Mouse (Mus musculus): ENCODE results near the gene Foxk1.

Foxk1 gene

DNA sequence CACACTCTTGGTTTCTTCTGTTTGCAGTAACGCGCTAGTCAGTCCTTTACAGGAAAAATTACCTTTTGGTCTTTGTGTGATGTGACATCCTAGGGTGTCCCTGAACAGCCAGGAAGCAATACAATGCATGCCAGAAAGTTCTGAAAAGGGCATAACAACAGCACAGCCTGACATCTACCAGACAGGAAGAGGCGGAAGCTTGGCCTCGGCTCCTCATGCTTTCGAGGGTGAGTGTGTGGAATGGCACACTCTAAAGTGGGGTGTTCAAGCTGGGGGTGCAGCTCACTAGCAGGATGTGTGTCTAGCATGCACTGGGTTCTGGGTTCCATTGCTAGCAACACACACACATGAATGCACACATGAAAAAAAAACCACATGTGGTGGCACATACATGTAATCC lies 9.6 kb upstream of the Foxk1 start:
- DNase-seq, result no peak

DNA sequence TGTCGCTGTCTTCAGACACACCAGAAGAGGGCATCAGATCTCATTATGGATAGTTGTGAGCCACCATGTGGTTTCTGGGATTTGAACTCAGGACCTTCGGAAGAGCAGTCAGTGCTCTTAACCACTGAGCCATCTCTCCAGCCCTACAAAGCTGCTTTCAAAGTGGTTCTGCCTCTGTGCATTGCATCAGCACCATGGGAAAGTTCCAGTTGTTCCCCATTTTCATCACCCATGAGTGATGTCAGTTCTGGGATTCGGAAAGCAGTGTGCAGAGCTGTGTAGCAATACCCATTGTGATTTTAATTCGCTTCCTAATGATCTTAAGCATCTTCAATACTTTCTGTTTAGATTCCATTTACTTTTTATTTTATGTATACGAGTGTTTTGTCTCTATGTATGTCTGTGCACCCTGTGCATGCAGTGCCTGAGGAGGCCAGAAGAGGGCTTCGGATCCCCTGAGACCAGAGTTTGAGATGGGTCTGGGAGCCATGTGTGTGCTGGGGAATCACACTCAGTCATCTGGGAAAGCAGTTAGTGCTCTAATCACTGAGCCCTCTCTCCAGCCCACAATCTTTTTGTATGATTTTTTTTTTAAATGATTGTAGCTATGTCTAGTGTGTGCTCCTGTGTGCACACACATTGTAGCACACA lies 6.6 kb upstream of the Foxk1 start:
- no peak for DNase-seq

DNA sequence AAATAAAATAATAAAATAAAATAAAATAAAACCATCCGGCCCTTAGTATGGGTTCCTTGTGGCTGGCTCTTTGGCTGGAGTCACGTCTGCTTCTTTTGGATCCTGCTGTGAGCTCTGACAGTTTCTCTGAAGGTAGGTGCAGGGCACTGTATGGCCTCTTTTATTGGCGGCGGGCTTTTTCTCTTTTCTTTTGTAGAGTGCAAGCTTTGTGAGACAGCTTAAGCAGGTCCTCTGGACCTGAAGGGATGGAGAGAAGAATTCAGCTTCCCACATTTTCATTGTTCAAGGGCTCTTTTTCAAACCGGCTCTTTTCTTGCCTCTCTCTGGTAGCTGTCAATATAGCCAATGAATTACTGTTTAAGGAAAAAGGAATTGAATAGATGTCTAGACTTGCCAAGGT lies 5.4 kb upstream of the Foxk1 start:
- no peak for DNase-seq

DNA sequence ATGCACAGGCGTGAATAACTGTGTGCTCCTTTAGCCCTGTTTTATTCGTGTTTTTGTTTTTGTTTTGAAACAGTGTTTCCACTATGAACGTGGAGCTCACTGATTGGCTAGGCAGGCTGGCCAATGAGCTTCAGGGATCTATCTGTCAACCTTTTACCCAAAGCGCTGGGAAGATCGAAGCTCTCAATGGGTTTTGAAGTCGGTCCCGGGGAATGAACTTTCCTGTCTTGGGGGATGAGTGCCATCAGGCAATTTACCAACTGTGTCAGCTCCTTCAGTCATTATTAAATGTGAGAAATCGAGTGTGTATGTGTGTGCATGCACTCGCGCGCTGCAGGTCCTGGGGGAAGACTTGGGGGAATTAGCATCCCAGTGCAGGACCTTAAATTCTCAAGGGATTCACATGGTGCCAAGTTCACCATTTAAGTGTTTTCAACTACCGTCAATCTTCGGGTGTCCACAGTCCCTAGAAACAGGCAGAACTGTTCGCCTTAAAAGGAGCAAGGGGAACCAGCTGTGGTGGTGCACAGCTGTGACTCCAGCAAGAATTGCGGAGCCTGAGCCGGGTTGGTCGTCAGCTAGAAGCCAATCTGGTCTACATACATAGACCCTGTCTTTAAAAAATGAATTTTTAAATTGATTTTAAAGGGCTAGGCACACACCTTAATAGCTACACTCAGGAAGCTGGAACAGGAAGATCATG lies 965 bp upstream of the Foxk1 start:
- DNase-seq, result no peak

DNA sequence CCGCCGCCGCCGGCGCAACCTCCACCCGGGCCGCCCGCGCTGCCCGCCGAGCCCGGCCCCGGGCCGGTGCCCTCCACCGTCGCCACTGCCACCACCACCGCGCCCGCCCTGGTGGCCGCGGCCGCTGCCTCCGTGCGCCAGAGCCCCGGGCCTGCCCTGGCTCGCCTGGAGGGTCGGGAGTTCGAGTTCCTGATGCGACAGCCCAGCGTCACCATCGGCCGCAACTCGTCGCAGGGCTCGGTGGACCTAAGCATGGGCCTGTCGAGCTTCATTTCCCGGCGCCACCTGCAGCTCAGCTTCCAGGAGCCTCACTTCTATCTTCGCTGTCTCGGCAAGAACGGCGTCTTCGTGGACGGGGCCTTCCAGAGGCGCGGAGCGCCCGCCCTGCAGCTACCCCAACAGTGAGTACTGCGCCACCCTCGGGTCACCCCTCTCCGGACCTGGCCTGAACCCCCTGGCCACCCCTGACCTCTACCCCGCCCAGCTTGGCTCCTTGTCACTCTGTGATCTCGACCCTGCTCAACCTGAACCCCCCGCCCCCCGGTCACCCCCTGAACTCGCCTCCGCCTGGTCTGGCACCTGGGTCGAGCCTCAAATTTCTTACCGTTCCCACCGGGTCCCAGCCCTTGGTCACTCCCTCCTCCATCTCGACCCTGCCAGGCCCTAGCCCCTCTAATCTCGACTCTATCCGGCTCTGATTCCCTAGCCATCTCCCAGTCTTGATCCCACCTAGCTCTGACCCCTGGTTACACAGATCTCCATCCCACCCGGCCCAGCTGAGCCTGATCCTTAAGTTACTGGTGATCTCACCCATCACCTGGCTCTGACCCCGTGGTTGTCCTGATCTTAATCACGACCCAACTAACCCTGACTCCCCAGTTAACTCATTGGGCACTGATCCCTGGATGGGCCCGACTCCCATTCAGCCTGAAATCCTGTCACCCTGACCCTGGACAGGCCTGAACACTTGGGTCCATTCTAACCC lies 636 bp downstream of the Foxk1 start:
- peak; percentile 45 to 46 for DNase-seq

DNA sequence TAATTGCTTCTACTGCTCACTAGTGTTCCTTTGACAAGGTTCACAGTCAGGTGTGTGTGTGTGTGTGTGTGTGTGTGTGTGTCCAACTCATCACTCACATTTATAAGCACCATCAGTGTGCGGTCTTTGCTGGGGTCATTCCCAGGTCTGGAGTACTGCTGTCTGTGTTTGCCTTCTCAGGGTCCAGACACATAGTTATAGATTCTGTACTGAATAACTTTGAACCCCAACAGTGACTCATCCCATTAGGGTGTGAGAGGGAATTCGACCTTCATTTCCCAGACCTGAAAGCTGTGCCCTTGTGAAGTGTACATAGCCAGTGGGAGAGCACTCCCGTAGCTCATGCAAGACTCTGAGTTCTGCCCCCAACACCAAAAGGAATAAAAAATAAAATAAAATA lies 2.4 kb downstream of the Foxk1 start:
- DNase-seq, result no peak

DNA sequence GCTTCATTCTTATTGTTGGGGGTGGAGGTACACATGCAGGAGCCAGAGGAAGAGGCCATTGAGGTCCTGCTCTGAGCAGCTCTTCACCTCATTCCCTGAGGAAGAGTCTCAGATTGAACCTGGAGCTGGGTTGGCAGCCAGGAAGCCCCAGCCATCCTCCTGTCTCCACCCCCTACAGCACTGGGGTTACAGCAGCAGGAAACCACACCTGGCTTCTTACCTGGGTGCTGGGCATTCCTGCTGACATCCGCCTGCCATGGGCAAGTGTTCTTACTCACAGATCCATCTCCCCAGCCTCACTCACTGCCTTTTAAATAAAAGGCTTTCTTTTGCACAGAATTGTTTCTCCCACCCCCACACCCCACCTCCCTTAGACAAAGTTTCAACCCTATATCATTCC lies 3.0 kb downstream of the Foxk1 start:
- DNase-seq, result no peak

DNA sequence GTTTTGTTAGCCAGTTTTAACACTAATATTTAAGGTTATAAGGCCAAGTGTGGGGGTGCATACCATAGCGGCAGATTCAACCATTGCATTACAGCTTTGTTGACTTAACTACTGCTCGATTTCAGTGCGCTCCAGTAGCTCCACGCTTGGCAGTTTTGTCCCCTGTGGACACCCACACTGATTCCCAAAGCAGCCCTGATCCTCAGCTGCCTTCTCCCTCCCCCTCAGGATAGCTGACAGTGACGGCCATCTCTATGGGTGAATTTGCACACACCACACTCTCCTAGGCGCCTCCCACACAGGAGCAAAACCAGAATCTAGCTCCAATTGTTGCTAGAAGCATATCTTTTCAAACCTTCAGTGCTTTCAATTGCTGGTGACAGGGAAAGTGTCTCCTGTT lies 4.1 kb downstream of the Foxk1 start:
- DNase-seq, result no peak

DNA sequence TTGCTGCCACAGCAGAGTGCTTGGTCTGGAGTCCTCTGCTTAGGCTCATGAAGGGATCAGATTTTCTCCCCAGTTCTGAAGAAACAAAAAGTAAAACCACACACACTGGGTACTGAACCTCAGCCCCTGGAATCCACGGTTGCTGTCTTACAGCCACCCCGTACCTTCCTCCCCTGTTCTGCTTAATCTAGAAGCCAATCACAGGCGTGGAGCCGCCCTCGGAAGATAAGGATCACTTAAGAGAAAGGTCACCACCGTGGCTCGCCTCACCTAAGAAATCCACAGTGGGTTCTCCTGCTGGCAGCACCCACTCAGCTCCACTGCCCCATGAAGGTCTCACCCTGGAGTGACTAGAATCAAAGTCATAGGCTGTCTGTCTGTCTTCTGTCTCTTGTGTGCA lies 5.1 kb downstream of the Foxk1 start:
- no peak for DNase-seq

DNA sequence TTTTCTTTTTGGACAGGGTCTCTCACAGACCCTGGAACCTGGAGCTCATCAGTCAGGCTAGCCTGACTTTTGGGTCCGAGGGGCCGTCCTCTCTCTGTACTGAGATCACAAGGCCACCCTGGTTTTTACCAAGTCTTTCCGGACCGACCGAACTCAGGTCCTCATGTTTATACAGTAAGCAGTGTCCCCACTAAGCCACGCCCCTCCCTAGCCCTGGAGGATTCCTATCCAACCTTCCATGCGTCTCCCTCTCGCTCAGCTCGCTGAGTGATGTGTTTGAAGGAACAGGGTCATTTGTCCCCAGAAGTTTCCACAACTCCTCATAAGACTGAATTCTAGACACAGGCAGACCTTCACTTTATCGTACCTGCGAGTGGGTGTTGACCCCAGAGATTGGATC lies 5.6 kb downstream of the Foxk1 start:
- DNase-seq, result no peak

DNA sequence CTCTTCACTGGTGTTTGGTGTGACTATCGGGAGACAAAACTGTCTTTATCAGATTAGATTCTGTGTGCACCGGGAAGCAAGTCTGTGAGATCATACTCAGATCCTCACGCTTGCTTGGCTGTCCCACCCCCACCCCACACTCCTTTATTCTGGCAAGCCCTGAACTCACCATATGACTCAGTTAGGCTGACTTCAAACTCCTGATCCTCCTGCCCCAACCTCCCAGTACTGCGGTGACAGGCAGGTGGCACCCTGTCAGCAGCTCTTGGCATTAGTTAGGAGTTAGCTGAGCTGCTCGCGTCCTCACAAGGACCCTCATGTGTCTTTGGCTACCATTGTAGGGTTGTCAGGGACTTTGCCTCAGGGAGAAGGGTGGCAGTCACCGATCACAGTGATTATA lies 6.1 kb downstream of the Foxk1 start:
- DNase-seq, result no peak

DNA sequence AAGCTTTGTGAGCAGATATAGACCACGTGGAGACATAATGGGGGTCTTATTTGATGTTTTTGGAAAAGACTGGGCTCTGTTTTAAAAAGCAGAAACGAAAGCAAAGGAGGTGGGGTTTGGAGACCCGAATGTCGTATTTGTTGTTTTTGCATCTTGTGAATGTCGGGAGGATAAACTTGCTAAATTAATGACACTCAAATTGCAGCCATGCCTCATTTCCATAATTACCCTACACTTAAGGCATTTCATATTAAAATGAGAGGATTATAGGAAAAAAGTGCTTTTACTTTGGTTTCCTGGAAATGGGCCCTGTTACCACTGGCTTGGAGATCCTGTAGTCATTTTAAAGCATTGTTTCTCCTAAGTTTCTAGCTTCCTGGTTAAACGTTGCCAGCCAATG lies 7.9 kb downstream of the Foxk1 start:
- DNase-seq, result no peak

DNA sequence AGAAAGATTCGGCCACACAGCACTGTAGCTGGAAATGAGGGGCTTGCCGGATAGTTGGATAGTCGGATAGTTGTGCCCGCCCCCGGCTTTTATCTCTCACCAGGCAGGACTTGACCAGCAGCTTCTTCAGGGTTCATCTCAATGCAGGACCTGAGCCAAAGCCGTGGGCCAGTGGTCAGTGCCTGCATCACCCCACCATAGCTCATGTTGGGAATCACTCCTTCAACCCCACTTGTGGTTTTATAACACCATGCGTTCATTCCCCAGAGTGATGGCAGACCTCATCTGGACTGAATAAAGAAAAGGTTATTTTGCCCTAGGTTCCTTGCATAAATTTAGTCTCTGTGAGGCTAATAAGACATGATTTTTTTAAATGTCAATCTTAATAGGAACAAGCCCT lies 9.1 kb downstream of the Foxk1 start:
- no peak for DNase-seq

DNA sequence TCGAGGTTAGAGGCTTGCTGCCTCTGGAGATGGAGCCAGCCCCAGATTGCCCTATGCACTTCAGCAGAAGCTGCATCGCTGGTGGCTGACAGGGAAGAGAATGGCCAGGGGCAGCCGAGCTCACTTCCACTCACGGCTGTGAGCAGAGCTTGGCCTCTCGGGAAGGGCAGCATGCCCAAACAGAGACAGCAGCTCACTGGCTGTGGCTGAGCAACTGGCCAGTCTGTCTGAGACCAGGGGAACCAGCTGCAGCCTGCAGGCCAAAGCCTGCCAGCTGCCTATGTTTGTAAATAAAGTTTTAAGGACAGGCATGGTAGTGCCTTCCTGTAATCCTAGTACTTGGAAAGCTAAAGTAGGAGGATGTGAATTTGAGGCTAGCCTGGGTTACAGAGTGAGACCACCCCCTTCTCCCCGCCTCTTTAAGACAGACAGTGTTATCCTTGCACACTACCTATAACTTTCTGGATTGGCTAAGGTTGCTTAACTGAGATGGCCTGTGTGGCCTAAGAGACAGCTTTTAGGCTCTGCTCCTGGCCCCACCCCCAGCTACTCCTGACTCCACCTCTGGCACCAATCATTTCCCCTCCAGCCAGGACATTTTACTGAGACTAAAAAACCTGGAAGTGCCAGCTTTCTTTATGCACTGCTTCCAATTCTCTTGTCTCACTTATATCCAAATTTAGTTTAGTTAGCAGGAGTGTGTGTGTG lies 11.5 kb downstream of the Foxk1 start:
- DNase-seq, result peak; percentile 49 to 56

DNA sequence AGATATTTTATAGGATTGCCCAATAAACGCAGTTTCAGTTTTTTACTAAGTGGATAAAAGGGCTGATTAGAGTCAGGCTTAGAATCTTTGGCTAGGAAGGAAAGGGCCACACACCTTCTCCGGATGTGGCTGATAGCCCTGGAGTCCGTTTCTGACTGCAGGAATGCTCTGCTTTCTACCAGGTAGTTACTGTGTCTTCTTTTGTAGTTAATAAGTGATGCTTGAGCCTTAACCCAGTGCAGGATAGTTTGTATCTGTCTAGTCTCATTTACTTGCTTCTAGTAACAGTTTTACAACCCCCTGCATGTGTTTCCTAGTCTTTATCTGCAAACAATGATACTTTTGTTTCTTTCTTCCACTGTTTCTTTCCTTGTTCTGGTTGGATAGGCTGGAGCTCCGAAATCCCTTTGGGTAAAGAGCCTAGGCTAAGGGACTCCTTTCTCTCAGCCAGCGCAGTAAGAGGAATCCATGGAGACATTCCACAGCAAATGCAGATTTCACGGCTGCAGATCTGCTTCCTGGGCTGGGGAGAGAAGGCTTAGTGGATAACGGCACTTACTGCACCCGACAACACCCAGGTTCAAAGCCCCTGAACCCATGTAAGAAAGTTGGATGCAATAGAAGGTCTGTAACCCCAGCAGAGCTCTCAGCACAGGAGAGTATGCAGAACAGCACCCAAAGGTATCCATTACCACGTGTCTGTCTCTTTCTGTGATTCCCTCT lies 12.6 kb downstream of the Foxk1 start:
- DNase-seq, result no peak

DNA sequence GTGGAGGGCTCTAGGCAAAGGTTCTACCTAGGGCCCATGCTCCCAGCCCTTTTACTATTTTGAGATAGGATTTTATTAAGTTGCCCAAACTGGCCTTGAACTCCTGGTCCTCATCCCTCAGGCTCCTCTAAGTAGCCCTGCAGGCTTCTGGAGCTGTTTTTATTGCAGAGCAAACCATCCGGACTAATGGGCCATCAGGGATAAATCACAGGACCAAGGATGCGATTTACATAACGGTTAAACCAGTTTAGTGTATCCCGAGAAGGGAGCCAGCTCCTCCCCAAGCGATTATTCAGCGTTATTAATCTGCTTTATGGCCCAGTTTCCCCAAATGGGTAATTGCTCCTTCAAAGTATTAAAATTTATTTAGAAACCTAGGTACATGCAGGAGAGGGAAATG lies 14.1 kb downstream of the Foxk1 start:
- DNase-seq, result no peak

DNA sequence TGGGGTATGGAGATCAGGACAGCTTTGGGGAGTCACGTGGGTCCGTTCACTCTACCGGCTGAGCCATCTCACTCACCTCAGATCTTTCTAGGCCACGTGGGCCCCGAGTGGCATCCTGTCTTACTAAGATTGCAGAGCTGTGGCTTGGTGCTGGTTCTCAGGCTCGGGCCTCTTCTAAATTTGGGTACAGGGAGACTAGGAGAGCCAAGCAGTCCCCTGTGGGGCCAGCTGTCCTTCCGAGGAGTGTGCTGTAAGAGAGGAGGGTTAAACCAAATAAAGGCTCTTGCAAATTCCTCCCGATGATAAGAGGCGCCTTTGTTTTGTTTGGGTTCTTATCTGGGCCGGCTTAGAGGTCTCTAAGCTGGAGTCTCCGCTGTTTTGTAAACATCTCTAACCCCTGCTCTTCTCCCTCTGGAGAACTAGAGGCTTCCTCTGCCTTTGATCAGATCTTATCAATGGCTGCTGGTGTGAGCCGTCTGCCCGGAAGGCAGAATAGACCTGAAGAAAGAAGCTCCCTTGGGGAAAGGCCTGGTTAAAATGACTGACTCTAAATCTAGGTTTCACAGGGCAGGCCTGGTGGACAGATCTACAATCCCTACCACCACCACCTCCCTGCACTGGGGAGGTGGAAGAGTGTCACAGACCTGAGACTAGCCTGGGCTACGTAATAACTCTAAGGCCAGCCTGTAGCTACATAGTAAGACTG lies 14.9 kb downstream of the Foxk1 start:
- peak in 1 of 2 experiments; percentile 60 for DNase-seq

DNA sequence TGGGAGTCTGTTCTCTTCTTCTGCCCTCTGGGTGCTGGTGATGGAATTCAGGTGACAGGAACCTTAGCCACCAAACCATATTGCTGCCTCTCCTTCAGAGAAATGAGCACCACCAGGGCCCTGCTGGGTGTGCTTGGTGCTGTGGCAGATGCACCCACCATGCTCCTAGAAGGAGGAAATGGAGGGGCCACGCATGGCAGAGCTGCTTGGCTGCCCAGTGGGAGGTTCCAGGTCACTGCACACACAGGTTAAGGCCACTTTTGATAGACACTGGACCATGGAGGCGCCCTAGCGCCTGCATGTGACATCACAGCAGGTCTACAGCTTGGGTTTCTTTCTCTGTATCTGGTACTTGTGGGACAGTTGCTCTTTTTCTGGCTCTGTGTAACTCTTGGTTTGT lies 15.8 kb downstream of the Foxk1 start:
- no peak for DNase-seq

DNA sequence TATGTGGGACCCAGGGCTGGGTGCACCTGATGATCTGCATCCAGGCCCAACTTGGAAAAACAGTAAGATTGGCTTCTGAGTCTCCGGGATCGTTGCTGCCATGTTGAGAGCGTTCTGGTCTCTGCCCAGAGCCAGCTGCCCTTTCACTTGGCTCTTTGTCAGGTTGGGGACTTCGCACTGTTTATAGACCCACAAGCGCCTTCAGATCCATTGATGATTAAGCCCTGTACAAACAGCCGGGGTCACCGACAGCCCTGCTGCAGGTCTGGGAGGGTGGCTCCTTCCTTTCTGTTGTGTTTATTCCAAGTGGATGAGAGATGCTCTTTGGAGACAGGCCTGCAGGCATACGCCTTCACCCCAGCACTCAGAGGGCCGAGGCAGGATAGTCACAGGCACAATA lies 16.6 kb downstream of the Foxk1 start:
- no peak for DNase-seq

DNA sequence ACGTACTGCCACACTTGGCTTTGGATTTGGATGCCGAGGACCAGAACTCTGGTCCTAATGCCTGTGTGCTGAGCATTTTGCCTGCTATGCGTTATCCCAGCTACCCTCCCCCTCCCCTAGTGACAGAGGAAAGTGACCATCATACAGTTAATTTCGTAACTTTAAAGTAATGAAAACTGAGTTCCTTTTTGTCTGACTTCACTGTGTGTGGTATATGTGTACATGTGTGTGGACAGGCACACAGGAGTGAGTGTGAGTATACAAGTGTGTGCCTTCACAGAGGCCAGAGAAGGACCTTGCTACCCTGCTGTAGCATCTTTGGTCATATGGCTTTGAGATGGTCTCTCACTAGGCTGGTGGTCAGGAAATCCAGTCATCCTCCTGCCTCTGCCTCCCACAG lies 17.1 kb downstream of the Foxk1 start:
- DNase-seq, result no peak

DNA sequence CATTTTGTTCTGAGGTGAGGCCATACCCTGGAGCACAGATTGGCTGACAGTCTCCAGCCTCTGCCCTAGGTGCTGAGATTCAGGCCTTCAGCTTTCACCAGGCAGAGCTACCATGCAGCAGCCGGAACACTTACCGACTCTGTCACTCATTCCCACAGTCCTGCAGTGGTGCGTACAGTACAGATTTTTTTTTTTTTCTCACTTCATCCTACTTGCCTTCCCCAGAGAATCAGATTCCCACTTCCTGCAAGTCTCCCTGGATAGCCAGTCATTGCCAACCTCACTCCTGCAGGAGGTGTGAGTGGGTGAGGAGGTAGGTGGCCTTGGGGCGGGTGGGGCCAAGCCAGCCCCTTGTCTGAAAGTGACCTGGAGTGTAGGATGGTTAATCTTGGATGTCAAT lies 19.0 kb downstream of the Foxk1 start:
- no peak for DNase-seq

DNA sequence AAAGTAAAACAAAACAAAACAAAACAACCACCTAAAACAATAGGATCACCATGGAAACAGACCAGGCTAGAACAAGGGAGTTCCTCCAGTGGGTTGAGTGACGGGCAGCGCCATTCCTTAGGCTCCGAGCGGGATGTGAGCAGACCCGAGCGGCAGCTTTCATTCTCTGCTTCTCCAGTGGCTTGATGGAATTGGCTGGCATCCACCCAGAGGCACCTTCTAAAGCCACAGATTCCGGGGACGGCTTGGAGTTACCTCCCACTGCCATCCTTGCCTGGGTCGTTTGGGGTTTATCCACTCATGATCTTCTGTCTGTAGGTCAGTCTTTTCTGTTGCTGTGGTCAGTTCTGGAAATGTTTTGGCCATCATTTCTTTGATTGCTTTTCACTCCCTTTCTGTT lies 19.6 kb downstream of the Foxk1 start:
- no peak for DNase-seq

Data from lung, adult 18-20 months (tissue).